Mouse (Mus musculus): ENCODE measurements around the gene Stk17b. TPM values are rescaled to one million over a fixed set of nuclear protein-coding genes. Genes with fewer than 3 reads are reported as not detected.
"Not testable (repeated sequence)": the region's sequence is repeated elsewhere in the genome, so short reads cannot be mapped to it uniquely, and the experiment has no call there.

The Stk17b gene
- total RNA-seq, 2 experiments from 2014 or later = 4.6 to 5.8 TPM

- no peak for DNase-seq
Measured at GRCm38 (mm10) chr1:53782956-53783355, 2.1 kb downstream of the Stk17b start.

GRCm38 (mm10) chr1:53782079-53782478 lies 2.9 kb downstream of the Stk17b start:
- no peak for DNase-seq

- DNase-seq = no peak
Measured at GRCm38 (mm10) chr1:53781311-53781710, 3.7 kb downstream of the Stk17b start.

- no peak for DNase-seq
Measured at GRCm38 (mm10) chr1:53776176-53776905, 8.7 kb downstream of the Stk17b start.

GRCm38 (mm10) chr1:53775545-53775944 lies 9.5 kb downstream of the Stk17b start:
- DNase-seq = no peak

GRCm38 (mm10) chr1:53775036-53775435 lies 10.0 kb downstream of the Stk17b start:
- no peak for DNase-seq

- no peak for DNase-seq
Measured at GRCm38 (mm10) chr1:53774571-53774970, 10.5 kb downstream of the Stk17b start.

GRCm38 (mm10) chr1:53773994-53774393 lies 11.0 kb downstream of the Stk17b start:
- DNase-seq = peak; percentile 23

- DNase-seq = no peak
Measured at GRCm38 (mm10) chr1:53772967-53773366, 12.1 kb downstream of the Stk17b start.

GRCm38 (mm10) chr1:53771476-53771875 lies 13.5 kb downstream of the Stk17b start:
- DNase-seq = no peak

- DNase-seq = no peak
Measured at GRCm38 (mm10) chr1:53766112-53766511, 18.9 kb downstream of the Stk17b start.

GRCm38 (mm10) chr1:53757316-53757715 lies 27.7 kb downstream of the Stk17b start:
- no peak for DNase-seq

- DNase-seq = not testable (repeated sequence)
Measured at GRCm38 (mm10) chr1:53753501-53753900, 31.5 kb downstream of the Stk17b start.

GRCm38 (mm10) chr1:53751144-53751543 lies 33.9 kb downstream of the Stk17b start:
- no peak for DNase-seq

GRCm38 (mm10) chr1:53750697-53751096 lies 34.3 kb downstream of the Stk17b start:
- DNase-seq = not testable (repeated sequence)

GRCm38 (mm10) chr1:53749881-53750385 lies 35.1 kb downstream of the Stk17b start:
- not testable (repeated sequence) for DNase-seq

- no peak for DNase-seq
Measured at GRCm38 (mm10) chr1:53748571-53748970, 36.5 kb downstream of the Stk17b start.

- DNase-seq = no peak
Measured at GRCm38 (mm10) chr1:53746001-53746400, 39.0 kb downstream of the Stk17b start.

- DNase-seq = no peak
Measured at GRCm38 (mm10) chr1:53741742-53742458, 43.1 kb downstream of the Stk17b start.

- no peak for DNase-seq
Measured at GRCm38 (mm10) chr1:53740777-53741336, 44.2 kb downstream of the Stk17b start.

- DNase-seq = not testable (repeated sequence)
Measured at GRCm38 (mm10) chr1:53740077-53740776, 44.8 kb downstream of the Stk17b start.

GRCm38 (mm10) chr1:53736583-53736982 lies 48.4 kb downstream of the Stk17b start:
- no peak for DNase-seq
